Mouse (Mus musculus) heart, postnatal 14 days (tissue): ENCODE results near the gene Zfp345. TPM values are rescaled to one million over a fixed set of nuclear protein-coding genes. Genes with fewer than 3 reads are reported as not detected.
"Not testable (repeated sequence)": the region's sequence is repeated elsewhere in the genome, so short reads cannot be mapped to it uniquely, and the experiment has no call there.

Experiments
- DNase-seq, 2 experiments: peaks; one replicate each; pipeline ENCODE4 v3.0.0; 2021 to 2022
- intact Hi-C: fragments of 180-260 bp; cut with DNase I; formaldehyde crosslinking; loops from one replicate; pipeline ENCODE4 v1.15.1; 2025
- long read RNA-seq, 2 experiments: library from polyadenylated mRNA; stranded (forward); transcript quantifications; one replicate each; pipeline ENCODE4 v2.0.0; 2021
- total RNA-seq, 2 experiments: library from RNA; stranded (reverse); gene quantifications; 2 replicates each; pipeline ENCODE4 v1.2.3; 2021

The Zfp345 gene
- total RNA-seq = under 1 TPM; 0.10 to 0.17 TPM
- long read RNA-seq, experiment 1 = 0 reads
- long read RNA-seq, experiment 2 = 0 reads

GRCm38 (mm10) chr2:150484939-150485778 is at the start of gene Zfp345:
Gene Zfp345, minus strand, starts transcription at chr2:150485091.
- intact Hi-C loops = not testable (repeated sequence)
- DNase-seq = peak in 1 of 2 experiments; percentile 5

DNA sequence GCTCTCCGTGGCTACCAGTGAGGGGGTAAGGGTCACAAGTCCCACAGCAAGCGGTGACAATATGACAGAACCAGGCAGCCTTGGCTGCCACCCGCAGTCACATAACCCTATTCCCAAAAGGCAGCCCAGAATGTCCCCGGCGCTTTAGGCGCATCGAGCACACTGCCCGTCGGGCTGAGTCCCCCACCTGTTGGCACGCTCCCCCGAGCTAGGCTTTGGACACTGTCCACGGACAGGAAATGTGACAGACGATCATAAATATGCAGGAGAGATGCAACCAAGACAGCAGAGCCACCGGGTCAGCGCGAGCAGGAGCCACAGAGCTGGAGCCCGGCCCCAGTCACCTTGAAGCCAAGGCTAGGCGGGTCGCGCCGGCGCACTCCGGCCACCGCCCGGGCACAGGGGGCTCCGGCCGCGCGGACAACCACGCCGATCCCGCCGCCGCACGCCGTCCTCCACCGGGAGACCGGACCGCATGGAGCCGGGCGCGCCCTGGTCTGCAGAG is 40.9 kb upstream of the Zfp345 start:
- no peak for DNase-seq
- intact Hi-C loops = no loop called here

- intact Hi-C loops = no loop called here
- DNase-seq = no peak
These were observed 27.9 kb upstream of the Zfp345 start for GRCm38 (mm10) chr2:150512837-150513236.

DNA sequence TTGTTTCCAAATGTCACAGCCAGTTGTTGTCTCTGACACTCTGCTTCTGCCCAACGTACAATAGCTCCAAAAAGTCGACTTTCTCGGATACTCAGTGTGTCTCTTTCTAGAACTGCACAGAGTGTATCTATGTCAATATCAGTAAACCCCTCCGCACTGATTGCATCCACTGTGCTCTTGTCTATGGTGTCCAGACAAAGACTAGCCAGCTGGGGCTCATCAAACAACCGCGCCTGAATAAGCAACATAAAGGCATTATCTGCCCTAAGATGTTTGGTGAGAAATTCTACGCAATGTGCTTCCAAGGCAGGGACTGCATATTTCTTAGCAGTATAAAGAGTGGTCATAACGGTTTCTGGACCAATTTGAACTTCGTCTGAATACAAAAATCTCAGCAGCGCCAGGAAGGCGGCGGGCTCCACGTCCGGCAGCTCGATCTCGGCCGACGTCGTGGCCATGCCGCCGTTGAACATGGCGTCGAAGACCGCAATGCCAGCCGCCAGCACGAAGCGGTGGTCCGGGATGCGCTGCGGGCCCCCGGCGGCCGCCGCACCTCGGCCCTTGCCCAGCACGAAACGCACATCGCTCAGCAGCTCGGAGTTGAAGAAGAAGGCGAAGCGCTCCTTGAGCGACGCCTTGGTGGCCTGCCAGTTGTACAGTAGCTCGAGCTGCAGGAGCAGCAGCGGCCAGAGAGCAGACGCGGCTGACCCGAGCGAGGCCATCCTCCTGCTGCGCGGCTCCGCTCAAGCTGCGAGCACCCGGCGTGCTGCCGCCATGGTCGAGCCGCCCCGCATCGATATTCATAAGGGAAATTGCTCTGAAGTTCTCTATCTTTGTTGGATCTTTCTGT is 15.5 kb upstream of the Zfp345 start:
- intact Hi-C loops, DNase-seq: not testable (repeated sequence)

- intact Hi-C loops = no loop called here
These were observed 8.1 kb upstream of the Zfp345 start for GRCm38 (mm10) chr2:150493031-150493430.

DNA sequence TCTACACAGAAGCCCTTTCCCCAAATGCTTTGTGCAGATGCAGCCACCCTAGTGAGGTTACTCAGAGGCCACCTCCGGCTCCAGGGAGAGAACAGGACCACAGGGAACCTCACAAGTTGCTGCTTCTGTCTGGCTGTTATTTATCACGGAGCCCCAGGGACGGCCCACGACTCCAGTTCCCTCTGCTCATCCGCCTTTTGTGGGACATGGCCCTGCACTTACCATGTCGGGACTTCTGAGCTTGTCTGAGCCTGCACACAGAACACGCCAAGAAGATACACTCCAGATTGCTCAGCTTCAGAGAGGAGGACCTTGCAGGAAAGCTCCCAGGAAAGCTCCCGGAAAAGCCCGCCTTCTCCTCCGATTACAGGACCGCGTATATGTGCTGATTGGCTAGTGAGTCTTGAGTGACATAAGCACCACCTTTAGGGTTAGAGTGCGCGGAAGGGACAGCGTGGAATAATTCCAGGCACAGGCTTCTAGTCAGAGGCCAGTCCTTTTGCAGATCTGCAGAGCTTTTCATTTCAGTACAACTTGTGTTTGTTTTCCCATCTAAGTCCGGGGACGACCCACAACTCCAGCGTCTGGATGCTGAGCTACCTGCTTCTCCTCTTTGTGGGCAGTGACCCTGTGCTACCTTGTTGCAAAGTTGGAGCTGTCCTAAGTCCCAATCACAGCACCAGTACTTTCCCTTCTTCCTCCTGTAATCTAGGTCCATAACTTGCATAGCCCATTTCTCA is 33.5 kb downstream of the Zfp345 start, which contains the start of gene Zfp442:
Zfp442 (minus strand) TSS at position 307 of the 740 bp plus-strand sequence.
- intact Hi-C loops = loop anchor here (5.0 kb wide), 1 partner anchor 234 kb away; the partner anchor contains the start of gene Zfp937
- DNase-seq = peak; percentile 64 to 72

More at GRCm38 (mm10) chr2:150493031-150493430, 8.1 kb upstream of the Zfp345 start:
- DNase-seq = no peak

DNA sequence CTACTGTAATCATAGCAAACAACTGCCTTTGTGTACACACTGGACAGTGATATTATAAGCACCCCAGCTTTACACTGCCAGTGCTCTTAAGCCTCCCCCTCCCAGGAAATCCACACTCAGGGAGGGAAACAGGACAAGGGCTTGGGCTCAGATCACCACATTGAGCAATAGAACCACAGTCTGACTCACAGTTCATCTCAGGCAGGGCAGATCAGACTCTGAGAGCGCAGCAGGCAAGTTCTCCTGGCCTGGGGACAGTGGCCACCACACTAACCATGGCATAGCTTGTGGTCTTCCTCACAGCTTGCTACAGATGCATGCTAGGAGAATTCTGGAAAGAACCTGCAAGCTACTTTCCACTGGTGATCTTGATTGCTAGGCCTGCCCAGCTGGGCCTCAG is 45.8 kb downstream of the Zfp345 start:
- DNase-seq, intact Hi-C loops: not testable (repeated sequence)

Other genes with a start within 250 kb of the Zfp345 start
- 1 to 10 TPM; 2.8 to 3.1 TPM for gene Gm21994, start 229.5 kb downstream of the Zfp345 start, total RNA-seq
- not detected for gene Gm14124, start 227.6 kb downstream of the Zfp345 start, total RNA-seq
- gene Gm10130, start 161.4 kb downstream of the Zfp345 start, total RNA-seq = not detected
- 1 to 10 TPM; 2.4 to 2.5 TPM for gene 3300002I08Rik, start 122.3 kb downstream of the Zfp345 start, total RNA-seq
- 1 to 10 TPM; 5.2 to 6.0 TPM for gene Zfp442, start 33.6 kb downstream of the Zfp345 start, total RNA-seq
- gene Cst7, start 85.3 kb upstream of the Zfp345 start, total RNA-seq = not detected
- gene Apmap, start 123.5 kb upstream of the Zfp345 start, total RNA-seq = 10 to 100 TPM; 46.6 to 48.6 TPM
- 100 to 1,000 TPM; 121 to 136 TPM for gene Acss1, start 183.4 kb upstream of the Zfp345 start, total RNA-seq
- not detected for gene Vsx1, start 204.3 kb upstream of the Zfp345 start, total RNA-seq